Mouse (Mus musculus): Measurements from ENCODE around the gene Tomm34. TPM values are rescaled to one million over a fixed set of nuclear protein-coding genes. Genes with fewer than 3 reads are reported as not detected.

Tomm34 gene
- polyA plus RNA-seq, 1 experiment from 2014 or later: 57.1 TPM

- Histone ChIP-seq H3K9me3 (ENCODE audit: control insufficient read depth, low read length) (no peaks in the 10 kb centered on the region), H3K4me2 (no peak overlapping the region), H3K36me3 (ENCODE audit: control insufficient read depth, insufficient read depth, low read length) (peaks cover 13% of the 10 kb centered on the region), H3K27ac (ENCODE audit: low read depth, low read length) (no peak overlapping the region), H3K9ac (ENCODE audit: low read depth, low read length) (no peak overlapping the region), H3K27me3 (replicated peaks; ENCODE audit: control insufficient read depth, insufficient read depth, low read length) (no peaks in the 10 kb centered on the region), H3K4me1 (replicated peaks; ENCODE audit: control insufficient read depth, insufficient read depth, low read length) (no peaks in the 10 kb centered on the region), H3K4me3 (ENCODE audit: low read depth, low read length) (no peak overlapping the region)
- WGBS: 43% methylated on average over 4 of the region's 4 CpGs
- DNase-seq (ENCODE audit: low spot score) (no peak), ATAC-seq (replicated peaks; ENCODE audit: low FRiP score) (no peak)
Observed at GRCm38 (mm10) chr2:164103501-164103900, 32.5 kb upstream of the Tomm34 start.

- Histone ChIP-seq H3K4me2 (no peak overlapping the region), H3K9ac (ENCODE audit: low read depth, low read length) (no peak overlapping the region), H3K36me3 (ENCODE audit: control insufficient read depth, insufficient read depth, low read length) (peaks cover 18% of the 10 kb centered on the region), H3K4me1 (replicated peaks; ENCODE audit: control insufficient read depth, insufficient read depth, low read length) (no peaks in the 10 kb centered on the region), H3K9me3 (ENCODE audit: control insufficient read depth, low read length) (no peaks in the 10 kb centered on the region), H3K27ac (ENCODE audit: low read depth, low read length) (no peak overlapping the region), H3K4me3 (ENCODE audit: low read depth, low read length) (no peak overlapping the region), H3K27me3 (replicated peaks; ENCODE audit: control insufficient read depth, insufficient read depth, low read length) (no peaks in the 10 kb centered on the region)
- DNase-seq (ENCODE audit: low spot score) (no peak), ATAC-seq (replicated peaks; ENCODE audit: low FRiP score) (no peak)
- WGBS: 84% methylated on average over 3 of the region's 3 CpGs
Observed at GRCm38 (mm10) chr2:164102366-164102765, 31.4 kb upstream of the Tomm34 start.

- H3K36me3 ChIP-seq (ENCODE audit: control insufficient read depth, insufficient read depth, low read length): peaks cover 18% of the 10 kb centered on the region
- no peaks in the 10 kb centered on the region for H3K4me1 ChIP-seq (replicated peaks; ENCODE audit: control insufficient read depth, insufficient read depth, low read length)
- no peaks in the 10 kb centered on the region for H3K27me3 ChIP-seq (replicated peaks; ENCODE audit: control insufficient read depth, insufficient read depth, low read length)
- H3K9ac ChIP-seq (ENCODE audit: low read depth, low read length): no peak overlapping the region
- no peak overlapping the region for H3K4me3 ChIP-seq (ENCODE audit: low read depth, low read length)
- H3K4me2 ChIP-seq: no peak overlapping the region
- H3K27ac ChIP-seq (ENCODE audit: low read depth, low read length): no peak overlapping the region
- H3K9me3 ChIP-seq (ENCODE audit: control insufficient read depth, low read length): no peaks in the 10 kb centered on the region
- no peak for DNase-seq (ENCODE audit: low spot score)
- no peak for ATAC-seq (replicated peaks; ENCODE audit: low FRiP score)
- 89% methylated on average over 1 of the region's 1 CpGs for WGBS
Observed at GRCm38 (mm10) chr2:164101936-164102335, 31.0 kb upstream of the Tomm34 start.

- H3K27ac ChIP-seq (ENCODE audit: low read depth, low read length): no peak overlapping the region
- WGBS: 95% methylated on average over 11 of the region's 11 CpGs
- no peak for DNase-seq (ENCODE audit: low spot score)
- no peak for ATAC-seq (replicated peaks; ENCODE audit: low FRiP score)
- no peak overlapping the region for H3K4me2 ChIP-seq
- H3K36me3 ChIP-seq (ENCODE audit: control insufficient read depth, insufficient read depth, low read length): peaks cover 20% of the 10 kb centered on the region
- H3K9ac ChIP-seq (ENCODE audit: low read depth, low read length): no peak overlapping the region
- no peaks in the 10 kb centered on the region for H3K4me1 ChIP-seq (replicated peaks; ENCODE audit: control insufficient read depth, insufficient read depth, low read length)
- no peaks in the 10 kb centered on the region for H3K27me3 ChIP-seq (replicated peaks; ENCODE audit: control insufficient read depth, insufficient read depth, low read length)
- no peak overlapping the region for H3K4me3 ChIP-seq (ENCODE audit: low read depth, low read length)
- H3K9me3 ChIP-seq (ENCODE audit: control insufficient read depth, low read length): no peaks in the 10 kb centered on the region
Observed at GRCm38 (mm10) chr2:164098603-164099250, 27.8 kb upstream of the Tomm34 start.

GRCm38 (mm10) chr2:164094152-164094551 lies 23.2 kb upstream of the Tomm34 start:
- no peak overlapping the region for H3K4me2 ChIP-seq
- H3K4me3 ChIP-seq (ENCODE audit: low read depth, low read length): no peak overlapping the region
- no peaks in the 10 kb centered on the region for H3K27me3 ChIP-seq (replicated peaks; ENCODE audit: control insufficient read depth, insufficient read depth, low read length)
- DNase-seq (ENCODE audit: low spot score): no peak
- H3K9me3 ChIP-seq (ENCODE audit: control insufficient read depth, low read length): no peaks in the 10 kb centered on the region
- H3K27ac ChIP-seq (ENCODE audit: low read depth, low read length): no peak overlapping the region
- ATAC-seq (replicated peaks; ENCODE audit: low FRiP score): no peak
- 74% methylated on average over 7 of the region's 7 CpGs for WGBS
- no peak overlapping the region for H3K9ac ChIP-seq (ENCODE audit: low read depth, low read length)
- no peaks in the 10 kb centered on the region for H3K4me1 ChIP-seq (replicated peaks; ENCODE audit: control insufficient read depth, insufficient read depth, low read length)
- H3K36me3 ChIP-seq (ENCODE audit: control insufficient read depth, insufficient read depth, low read length): peaks cover 16% of the 10 kb centered on the region

GRCm38 (mm10) chr2:164089508-164089907 lies 18.5 kb upstream of the Tomm34 start:
- Histone ChIP-seq H3K4me1 (replicated peaks; ENCODE audit: control insufficient read depth, insufficient read depth, low read length) (0 out of 2 replicates have a peak, but pooled peaks cover 1% of the 10 kb centered on the region), H3K9me3 (ENCODE audit: control insufficient read depth, low read length) (no peaks in the 10 kb centered on the region), H3K27ac (ENCODE audit: low read depth, low read length) (no peak overlapping the region), H3K4me3 (ENCODE audit: low read depth, low read length) (no peak overlapping the region), H3K27me3 (replicated peaks; ENCODE audit: control insufficient read depth, insufficient read depth, low read length) (no peaks in the 10 kb centered on the region), H3K4me2 (no peak overlapping the region), H3K36me3 (ENCODE audit: control insufficient read depth, insufficient read depth, low read length) (peaks cover 22% of the 10 kb centered on the region), H3K9ac (ENCODE audit: low read depth, low read length) (no peak overlapping the region)
- 82% methylated on average over 4 of the region's 4 CpGs for WGBS
- ATAC-seq (replicated peaks; ENCODE audit: low FRiP score): no peak
- no peak for DNase-seq (ENCODE audit: low spot score)

- ATAC-seq (replicated peaks; ENCODE audit: low FRiP score) (no peak), DNase-seq (ENCODE audit: low spot score) (no peak)
- H3K4me2 ChIP-seq: no peak overlapping the region
- no peak overlapping the region for H3K9ac ChIP-seq (ENCODE audit: low read depth, low read length)
- 79% methylated on average over 6 of the region's 6 CpGs for WGBS
- no peak overlapping the region for H3K4me3 ChIP-seq (ENCODE audit: low read depth, low read length)
- H3K27ac ChIP-seq (ENCODE audit: low read depth, low read length): no peak overlapping the region
- peaks cover 5% of the 10 kb centered on the region for H3K4me1 ChIP-seq (replicated peaks; ENCODE audit: control insufficient read depth, insufficient read depth, low read length)
- H3K9me3 ChIP-seq (ENCODE audit: control insufficient read depth, low read length): no peaks in the 10 kb centered on the region
- no peaks in the 10 kb centered on the region for H3K27me3 ChIP-seq (replicated peaks; ENCODE audit: control insufficient read depth, insufficient read depth, low read length)
- peaks cover 27% of the 10 kb centered on the region for H3K36me3 ChIP-seq (ENCODE audit: control insufficient read depth, insufficient read depth, low read length)
Observed at GRCm38 (mm10) chr2:164087416-164088017, 16.5 kb upstream of the Tomm34 start.

GRCm38 (mm10) chr2:164084342-164084700 lies 13.4 kb upstream of the Tomm34 start:
- Histone ChIP-seq H3K27ac (ENCODE audit: low read depth, low read length) (no peak overlapping the region; the same call in 1 of the 2 replicates), H3K36me3 (ENCODE audit: control insufficient read depth, insufficient read depth, low read length) (peaks cover 40% of the 10 kb centered on the region), H3K4me2 (no peak overlapping the region; the same call in 1 of the 2 replicates), H3K9me3 (ENCODE audit: control insufficient read depth, low read length) (no peaks in the 10 kb centered on the region), H3K9ac (ENCODE audit: low read depth, low read length) (no peak overlapping the region), H3K4me1 (replicated peaks; ENCODE audit: control insufficient read depth, insufficient read depth, low read length) (peaks cover 5% of the 10 kb centered on the region), H3K4me3 (ENCODE audit: low read depth, low read length) (no peak overlapping the region), H3K27me3 (replicated peaks; ENCODE audit: control insufficient read depth, insufficient read depth, low read length) (no peaks in the 10 kb centered on the region)
- WGBS: 59% methylated on average over 7 of the region's 7 CpGs
- no peak for ATAC-seq (replicated peaks; ENCODE audit: low FRiP score)
- DNase-seq (ENCODE audit: low spot score): no peak
